Mouse (Mus musculus) embryo, embryonic 11.5 days (tissue): ENCODE measurements around the gene Ptpn9.
A peak's percentile ranks its signal among the peaks of the same experiment; 100 is the strongest.
"Not testable (repeated sequence)": the region's sequence is repeated elsewhere in the genome, so short reads cannot be mapped to it uniquely, and the experiment has no call there.

Experiments used
- DNase-seq: peaks from one replicate; pipeline ENCODE4 v3.0.0-alpha.2; 2012; ENCODE audit warnings: low read depth, low spot score

Gene Ptpn9

GRCm38 (mm10) chr9:56994286-56995197 lies at the start of gene Ptpn9:
Gene Ptpn9, plus strand, starts transcription at chr9:56994923.
- DNase-seq = peak; percentile 82

GRCm38 (mm10) chr9:56947481-56947880 lies 47.2 kb upstream of the Ptpn9 start:
- not testable (repeated sequence) for DNase-seq

- DNase-seq = not testable (repeated sequence)
These were observed 46.0 kb upstream of the Ptpn9 start for GRCm38 (mm10) chr9:56948699-56949098.

- DNase-seq = no peak
These were observed 45.0 kb upstream of the Ptpn9 start for GRCm38 (mm10) chr9:56949767-56950166.

GRCm38 (mm10) chr9:56950414-56951400 lies 44.0 kb upstream of the Ptpn9 start, which contains the start of gene Snupn:
Gene Snupn, plus strand, starts transcription at chr9:56950878.
- DNase-seq = peak; percentile 98

GRCm38 (mm10) chr9:56953562-56953961 lies 41.2 kb upstream of the Ptpn9 start:
- no peak for DNase-seq

- DNase-seq = no peak
These were observed 37.6 kb upstream of the Ptpn9 start for GRCm38 (mm10) chr9:56956966-56957675.

GRCm38 (mm10) chr9:56958689-56959088 lies 36.0 kb upstream of the Ptpn9 start:
- no peak for DNase-seq

- no peak for DNase-seq
These were observed 33.1 kb upstream of the Ptpn9 start for GRCm38 (mm10) chr9:56961591-56961990.

GRCm38 (mm10) chr9:56970158-56970557 lies 24.6 kb upstream of the Ptpn9 start:
- no peak for DNase-seq

GRCm38 (mm10) chr9:56973960-56974524 lies 20.7 kb upstream of the Ptpn9 start:
- no peak for DNase-seq

GRCm38 (mm10) chr9:56975199-56975598 lies 19.5 kb upstream of the Ptpn9 start:
- no peak for DNase-seq

GRCm38 (mm10) chr9:56980186-56980585 lies 14.5 kb upstream of the Ptpn9 start:
- no peak for DNase-seq

GRCm38 (mm10) chr9:56981502-56981901 lies 13.2 kb upstream of the Ptpn9 start:
- DNase-seq = no peak

- DNase-seq = peak; percentile 44
These were observed 690 bp downstream of the Ptpn9 start for GRCm38 (mm10) chr9:56995198-56996027.

GRCm38 (mm10) chr9:56996028-56996346 lies 1.3 kb downstream of the Ptpn9 start:
- peak; percentile 22 for DNase-seq

GRCm38 (mm10) chr9:56997206-56997605 lies 2.5 kb downstream of the Ptpn9 start:
- not testable (repeated sequence) for DNase-seq

- no peak for DNase-seq
These were observed 8.3 kb downstream of the Ptpn9 start for GRCm38 (mm10) chr9:57003011-57003410.

GRCm38 (mm10) chr9:57012393-57012792 lies 17.7 kb downstream of the Ptpn9 start:
- no peak for DNase-seq

GRCm38 (mm10) chr9:57012895-57013294 lies 18.2 kb downstream of the Ptpn9 start:
- no peak for DNase-seq
